Mouse (Mus musculus) spleen, postnatal 36 days (tissue): ENCODE measurements around the gene Ttc39a.
"Not testable (repeated sequence)": the region's sequence is repeated elsewhere in the genome, so short reads cannot be mapped to it uniquely, and the experiment has no call there.

ENCODE experiments used
- DNase-seq, 2 experiments: peaks; one replicate each; pipeline ENCODE4 v3.0.0; 2022; ENCODE audit warnings: low spot score in 2 of 2, mixed read lengths in 1 of 2

Ttc39a gene

DNA sequence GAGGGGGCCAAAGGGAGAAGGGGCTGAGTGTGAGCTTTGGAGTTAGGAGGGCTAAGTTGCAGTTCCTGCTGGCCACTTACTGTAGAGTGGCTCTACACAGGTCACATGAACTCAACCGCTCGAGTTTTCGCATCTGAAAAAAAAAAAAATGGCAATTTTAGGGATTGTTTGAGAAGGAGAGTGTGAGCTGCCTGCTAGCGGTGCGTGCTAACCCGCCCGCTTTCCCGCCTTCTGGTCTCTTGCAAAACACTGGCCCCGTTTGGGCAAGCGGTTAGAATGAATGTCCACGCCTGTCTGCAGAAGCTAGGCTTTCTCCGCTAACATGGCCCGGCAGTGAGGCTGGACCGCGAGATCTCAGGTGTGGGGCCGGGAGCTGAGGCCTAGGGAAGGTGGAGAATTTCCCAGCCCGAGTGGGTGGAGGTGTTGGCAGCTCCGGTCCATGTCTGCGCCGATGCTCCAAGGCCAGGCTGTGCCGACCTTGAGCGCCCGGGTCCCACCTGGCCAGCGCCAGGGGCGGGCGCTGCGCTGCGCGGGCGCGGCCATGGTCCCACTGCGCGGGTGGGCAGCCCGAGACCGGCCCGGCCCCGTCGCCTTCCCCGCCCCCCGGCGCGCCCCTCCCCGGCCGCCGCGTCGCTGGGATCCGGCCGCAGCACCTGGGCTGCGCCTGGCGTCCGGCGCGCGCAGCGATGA is at the start of gene Ttc39a:
Gene Ttc39a (plus strand): TSS at position 138 of the 690 bp plus-strand sequence.
- DNase-seq, result no peak

DNA sequence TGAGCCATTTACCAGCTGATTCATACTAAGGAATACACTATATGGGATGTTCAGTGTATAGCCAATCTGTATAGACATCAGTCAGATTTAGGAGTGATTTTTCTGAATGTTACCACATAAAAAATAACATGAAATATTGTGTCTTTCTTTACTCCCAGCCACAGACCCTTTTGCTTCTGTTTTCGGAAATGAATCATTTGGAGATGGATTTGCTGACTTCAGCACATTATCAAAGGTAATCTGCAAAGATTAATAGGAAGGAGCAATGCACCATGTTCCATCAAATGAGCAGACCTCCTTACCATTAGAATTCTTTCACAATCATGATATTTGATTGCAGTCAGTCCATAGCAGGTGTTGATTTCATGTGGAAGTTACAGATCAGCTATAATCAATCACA is 28.3 kb upstream of the Ttc39a start:
- DNase-seq, result no peak

DNA sequence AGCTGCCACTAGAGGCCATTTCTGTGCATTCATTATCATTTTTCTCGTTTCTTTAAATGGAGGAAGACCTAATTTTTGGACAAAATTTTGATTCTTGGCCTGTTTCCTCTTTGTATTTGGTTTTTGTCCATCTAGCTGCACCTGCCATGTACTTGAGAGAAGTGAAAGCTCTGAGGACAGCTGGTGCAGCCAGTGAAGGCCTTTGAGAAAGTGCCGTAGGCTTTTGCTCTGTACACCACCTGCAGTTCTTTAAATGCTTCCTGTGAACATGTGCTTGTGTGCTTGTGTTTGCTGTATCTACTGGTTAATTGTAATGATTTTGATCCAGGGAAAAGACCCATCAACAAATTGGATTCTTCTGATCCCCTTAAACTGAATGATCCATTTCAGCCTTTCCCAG is 24.0 kb upstream of the Ttc39a start:
- peak; percentile 24 to 36 for DNase-seq

DNA sequence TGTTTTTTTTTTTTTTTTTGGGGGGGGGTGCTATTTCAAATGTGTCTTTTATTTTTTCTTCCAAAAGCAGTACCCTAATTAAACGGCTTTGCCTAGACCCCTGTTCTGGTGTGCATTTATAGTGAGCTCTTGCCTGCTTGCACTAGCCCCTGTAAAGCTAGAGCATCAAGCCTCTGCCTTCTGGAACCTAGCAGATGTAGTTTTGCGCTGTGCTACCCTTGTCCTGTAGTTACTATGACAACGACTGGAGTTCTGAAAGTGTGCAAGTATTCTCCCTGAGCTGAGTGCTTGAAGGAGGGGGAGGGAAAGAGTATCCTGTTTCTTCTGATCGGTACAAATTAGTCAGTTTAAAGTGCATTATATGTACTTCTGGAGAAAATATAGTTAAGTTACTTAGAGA is 20.8 kb upstream of the Ttc39a start:
- DNase-seq, result no peak

DNA sequence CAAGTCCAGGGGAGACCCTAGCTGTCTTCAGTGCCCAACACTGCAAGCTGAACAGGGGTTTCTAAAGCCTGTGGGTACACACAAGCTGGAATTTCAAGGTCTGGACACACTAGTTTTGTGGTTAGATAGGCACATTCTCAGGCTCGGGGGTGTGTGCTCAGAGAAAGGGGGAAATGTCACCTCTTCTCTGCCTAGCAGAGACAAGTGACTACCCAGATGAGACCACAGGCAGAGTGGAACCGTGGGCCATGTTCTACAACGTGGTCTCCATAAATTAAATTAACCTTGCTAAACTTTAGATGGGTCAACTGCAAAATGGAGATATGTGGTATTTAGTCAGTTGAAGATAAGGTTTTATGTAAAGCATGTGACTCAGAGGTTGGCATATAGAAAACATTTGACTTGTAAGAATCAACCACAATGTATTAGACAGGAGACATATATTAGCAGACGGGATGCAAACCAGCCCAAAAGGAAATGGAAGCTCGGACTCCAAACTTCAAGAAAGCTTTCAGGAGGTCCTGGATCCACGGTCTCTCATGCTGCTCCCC is 13.1 kb upstream of the Ttc39a start:
- DNase-seq, result no peak

DNA sequence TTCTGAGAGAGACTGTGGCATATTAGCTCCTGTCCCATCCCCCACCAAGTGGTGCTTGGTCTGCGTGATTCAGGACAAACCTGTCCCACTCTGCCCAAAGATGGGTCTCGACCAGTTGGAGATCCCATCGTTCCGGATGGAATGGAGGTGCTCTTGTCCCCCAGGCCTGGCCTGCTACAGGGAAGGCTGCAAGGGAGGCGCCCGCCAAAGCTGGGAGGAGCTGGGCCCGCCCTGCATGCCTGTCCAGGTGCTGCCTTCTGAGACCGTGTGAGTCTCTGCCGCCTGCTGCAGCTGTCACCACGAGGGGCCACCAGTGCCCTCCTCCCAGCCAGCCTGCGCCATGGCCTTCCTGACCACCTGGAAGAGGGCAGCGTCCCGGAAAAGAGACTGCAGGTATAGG is 12.5 kb upstream of the Ttc39a start:
- DNase-seq, result peak; percentile 30 to 32

DNA sequence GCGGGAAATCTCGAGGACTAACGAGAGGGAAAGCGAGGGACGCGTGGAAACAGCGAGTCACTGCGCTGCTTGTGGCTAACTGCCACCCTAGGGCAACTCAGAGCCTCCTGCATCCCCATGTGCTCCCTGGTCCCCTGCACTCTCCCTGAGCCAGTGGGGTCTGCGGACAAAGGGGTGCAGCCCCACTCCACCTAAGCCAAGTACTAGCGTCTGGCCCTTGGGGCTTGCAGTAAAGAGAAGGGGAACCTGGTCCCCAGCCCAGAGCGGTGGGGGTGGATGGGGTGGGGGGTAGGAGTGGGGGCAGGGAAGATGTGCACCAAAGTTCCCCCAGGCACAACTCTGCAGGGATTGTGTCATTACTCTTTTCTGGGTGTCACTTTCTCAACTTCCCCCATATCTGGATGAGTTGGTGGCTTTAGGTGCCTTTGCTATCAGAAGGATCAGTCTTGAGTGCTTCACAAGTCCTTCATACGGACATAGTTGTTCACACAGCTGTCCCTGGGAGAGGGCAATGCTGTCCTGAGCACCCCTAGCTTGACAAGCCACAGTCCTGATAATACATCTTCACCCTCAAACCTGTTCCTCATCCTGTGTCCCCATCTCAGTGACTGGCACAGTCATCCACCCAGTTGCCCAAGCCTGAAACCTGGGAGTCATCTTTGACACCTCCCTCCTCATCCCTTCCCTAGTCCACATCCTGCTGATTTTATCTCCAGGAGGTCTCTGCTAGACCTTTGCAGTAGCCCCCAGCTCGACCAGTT is 11.9 kb upstream of the Ttc39a start:
- DNase-seq, result no peak

DNA sequence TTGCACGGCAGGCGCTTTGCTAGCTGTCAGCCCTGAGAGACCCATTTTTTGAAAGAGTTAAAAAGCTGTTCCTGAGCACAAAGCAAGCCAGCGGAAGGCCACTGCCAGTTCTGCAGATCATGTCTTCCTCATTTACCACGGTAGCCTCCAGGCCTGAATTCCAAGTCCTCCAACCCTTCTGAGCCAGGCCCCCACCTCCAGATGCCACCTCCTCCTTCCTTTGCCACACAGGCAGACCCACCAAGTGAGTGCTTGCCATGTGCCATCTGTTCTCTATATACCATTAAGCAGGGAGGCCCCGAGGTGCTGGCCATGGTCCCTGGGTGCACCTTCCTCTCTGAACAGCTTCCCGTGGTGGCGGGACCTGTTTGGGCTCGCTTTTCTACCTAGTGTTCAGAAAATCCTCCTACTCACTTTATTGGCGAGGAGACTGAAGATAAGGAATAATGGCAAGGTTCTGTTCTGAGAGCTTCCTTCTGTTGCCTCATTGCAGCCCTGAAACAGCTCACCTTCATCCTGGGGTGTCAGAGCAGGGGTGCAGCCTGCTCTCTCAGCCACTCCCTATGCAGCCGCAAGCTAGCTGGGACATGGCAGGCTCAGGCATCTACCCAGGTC is 6.0 kb upstream of the Ttc39a start:
- no peak for DNase-seq

DNA sequence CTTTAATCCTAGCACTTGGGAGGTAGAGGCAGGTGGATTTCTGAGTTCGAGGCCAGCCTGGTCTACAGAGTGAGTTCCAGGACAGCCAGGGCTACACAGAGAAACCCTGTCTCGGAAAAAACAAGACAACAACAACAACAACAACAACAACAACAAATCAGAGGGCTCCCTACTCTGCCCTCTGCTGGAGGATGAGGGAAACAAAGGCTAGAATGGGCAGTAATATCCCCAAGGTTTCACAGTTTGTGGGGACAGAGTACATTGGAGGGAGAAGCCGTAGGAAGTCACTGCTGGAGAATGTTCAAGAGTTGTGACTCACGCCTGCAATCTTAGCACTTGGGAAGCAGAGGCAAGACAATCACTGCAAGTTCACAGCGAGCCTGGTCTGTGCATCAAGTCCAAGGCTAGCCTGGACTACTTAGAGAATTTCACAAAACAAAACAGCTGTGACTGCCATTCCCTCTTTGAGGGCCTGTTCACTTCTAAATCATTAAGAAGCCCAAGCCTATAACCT is 5.2 kb upstream of the Ttc39a start:
- no peak for DNase-seq

DNA sequence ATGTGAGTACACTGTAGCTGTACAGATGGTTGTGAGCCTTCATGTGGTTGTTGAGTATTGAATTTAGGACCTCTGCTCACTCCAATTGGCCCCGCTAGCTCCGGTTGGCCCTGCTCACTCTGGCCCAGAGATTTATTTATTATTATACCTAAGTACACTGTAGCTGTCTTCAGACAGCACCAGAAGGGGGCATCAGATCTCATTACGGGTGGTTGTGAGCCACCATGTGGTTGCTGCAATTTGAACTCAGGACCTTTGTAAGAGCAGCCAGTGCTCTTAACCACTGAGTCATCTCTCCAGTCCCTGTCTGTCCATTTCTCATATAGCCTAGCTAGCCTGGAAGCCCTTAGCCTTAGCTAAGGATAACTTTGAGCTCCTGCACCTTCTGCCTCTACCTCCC is 1.5 kb upstream of the Ttc39a start:
- DNase-seq, result not testable (repeated sequence)

DNA sequence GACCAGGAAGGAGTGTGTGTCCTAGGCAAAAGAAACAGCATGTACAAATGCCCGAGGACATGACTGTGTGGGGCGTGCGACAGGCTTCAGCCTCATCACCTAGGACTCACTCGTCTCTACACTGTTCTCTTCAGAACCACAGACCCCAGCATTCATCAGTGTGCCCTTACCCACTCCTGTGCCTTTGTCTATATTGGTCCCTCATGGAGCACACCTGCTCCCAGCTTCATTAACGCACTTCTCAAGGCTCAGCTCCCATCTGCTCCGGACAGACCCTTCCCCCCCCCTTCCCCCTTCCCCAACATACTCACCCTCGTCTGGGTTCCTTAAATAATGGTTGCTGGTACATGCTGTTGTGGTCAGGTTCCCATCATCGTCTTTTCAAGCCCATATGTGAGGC is 1.0 kb upstream of the Ttc39a start:
- DNase-seq, result no peak

DNA sequence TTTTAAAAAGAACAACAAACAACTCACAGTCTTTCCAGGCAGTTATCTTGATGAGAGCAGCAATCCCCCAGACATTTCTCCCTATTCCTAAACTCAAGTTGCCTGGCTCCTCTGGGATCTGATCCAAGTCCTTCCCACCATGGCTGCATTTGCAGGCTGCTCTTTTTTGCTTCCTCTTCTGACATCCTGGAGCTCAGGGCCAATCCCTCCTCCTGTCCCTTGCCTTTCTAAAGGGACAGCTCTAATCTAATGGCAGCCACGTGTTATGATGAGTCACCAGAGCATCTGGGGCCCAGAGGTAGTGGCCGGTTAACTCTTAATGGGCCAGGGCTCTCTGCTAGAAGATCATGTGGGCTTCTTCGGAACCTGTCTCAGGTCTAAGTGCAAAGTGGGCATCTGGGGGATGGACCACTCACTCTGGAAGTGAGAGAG is 353 bp upstream of the Ttc39a start:
- peak; percentile 52 to 62 for DNase-seq

DNA sequence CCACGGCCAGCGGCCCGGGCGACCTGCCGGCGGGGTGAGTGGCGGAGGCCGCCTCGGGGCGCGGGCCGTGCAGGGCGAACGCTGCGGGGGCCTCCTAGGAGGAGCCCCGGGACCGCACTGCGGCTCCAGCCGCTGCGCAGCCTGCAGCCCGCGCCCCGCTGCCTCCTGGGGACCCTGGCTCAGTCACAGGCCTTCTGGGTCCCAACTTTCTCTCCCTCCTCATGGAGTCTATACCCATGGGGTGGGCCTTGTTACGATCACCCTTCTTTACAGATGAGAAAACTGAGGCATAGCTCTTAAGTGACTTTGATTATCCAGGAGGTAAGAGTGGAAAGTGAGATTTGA is 725 bp downstream of the Ttc39a start:
- no peak for DNase-seq

DNA sequence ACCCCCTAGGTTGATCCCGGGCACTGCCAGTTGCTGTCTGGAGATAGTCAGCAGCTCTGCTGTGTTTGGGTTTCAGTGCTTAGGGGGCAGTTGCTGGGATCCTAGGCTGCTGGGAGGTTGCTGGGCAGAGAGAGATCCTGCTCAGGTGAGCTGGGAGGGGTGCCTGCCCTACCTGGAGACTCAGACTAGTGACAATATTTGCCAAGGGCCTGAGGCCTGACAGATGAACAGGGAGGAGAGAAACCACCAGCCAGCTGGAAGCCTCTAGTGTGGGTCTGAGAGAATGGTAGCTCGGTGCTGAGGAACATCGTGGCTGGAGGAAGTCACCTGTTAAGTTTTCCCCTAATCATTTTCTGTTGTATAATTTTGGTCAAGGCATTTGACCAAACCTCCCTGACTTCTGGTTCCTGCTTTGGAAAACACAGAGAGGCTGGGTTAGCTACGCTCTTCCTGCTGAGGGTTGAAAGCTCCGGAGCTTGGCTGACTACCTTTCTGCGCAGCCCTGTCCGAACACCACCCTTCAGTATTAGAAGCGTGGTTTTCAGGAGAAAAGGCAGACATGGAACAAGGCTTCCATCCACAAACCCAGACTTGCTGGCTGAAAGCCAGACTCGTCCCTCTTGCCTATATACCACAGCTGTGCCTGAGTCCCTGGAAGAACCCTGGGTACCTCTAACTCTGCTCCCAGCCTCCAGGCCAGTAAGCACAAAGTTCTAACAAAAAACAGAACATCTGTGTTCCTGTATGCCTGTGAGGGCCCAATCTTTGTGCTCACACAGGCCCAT is 1.5 kb downstream of the Ttc39a start:
- DNase-seq, result no peak

DNA sequence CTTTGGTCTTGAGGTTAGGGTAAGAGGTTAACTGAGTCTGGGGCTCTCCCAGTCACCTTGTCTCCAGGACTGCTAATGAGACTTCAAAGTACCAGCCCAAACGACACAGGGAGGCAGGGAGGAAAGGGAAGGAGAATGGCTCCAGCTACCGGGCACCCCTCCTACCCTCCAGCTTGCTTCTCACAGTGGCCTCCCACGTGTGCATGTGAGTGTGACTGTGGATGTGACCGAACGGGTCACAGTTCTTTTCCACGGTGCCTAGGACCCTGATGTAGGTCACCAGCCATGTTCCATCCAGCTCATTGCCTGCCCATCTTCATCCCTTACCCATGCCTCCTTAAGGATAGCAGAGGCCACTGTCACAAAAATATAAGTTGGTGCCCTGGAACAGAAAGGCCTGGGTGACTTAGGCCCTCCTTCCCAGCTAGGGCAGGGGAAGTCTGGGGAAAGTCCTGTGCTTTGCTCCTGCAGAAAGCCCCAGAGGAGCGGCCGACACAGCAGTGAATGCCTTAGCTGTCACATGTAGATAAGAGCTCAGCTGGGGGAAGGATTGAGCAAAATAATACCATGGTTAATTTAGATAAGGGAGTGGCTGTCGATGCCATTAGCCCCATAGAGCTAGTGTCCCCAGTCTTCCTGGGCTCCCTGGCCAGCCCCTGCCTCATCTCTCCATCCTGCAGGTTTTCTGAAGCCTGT is 4.4 kb downstream of the Ttc39a start:
- peak; percentile 28 to 50 for DNase-seq

DNA sequence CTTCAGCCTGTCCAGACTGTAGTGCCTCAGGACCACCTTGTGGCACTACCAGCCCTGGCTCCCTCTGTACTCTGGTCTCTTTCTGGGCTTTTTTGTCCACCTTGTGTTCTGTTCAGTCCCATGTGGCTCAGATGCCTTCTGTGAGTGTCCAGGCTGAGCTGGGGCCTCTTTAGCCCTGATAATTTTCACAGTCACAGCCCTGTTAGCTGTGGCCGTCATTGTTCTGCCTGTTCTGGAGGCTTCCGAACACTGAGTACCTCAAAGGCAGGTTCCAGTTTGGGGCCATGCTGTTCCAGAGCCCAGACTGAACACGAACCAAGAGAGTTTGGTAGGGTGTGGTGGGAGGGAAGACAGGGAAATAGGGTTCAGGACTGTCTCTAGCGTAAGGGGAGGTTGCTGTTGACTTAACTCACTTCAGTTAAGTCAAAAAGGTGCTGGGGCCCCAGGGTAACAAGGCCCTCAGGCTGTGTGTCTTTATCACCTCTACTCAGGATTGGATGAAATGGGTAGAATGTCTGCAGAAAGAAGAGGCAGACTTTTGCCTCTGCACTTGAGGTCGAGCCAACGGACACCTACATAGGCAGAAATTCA is 5.0 kb downstream of the Ttc39a start:
- DNase-seq, result no peak

DNA sequence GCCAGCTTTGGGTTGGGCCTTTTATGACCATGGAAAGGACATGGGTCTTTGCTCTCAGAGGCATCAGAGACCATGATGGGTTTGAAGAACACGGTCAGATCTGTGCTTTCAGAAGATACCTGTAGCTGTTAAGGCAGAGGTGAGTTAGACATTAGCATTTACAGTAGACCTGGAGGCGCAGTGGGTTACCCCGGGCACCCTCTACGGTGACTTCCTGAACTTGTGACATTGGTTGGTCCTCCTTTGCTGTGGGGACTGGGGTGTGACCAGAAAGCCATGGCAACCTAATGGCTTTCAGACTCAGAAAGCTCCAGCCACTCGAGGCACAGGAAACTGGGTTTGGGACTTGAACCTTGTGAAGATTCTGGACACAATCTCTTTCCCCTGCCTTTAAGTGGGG is 5.8 kb downstream of the Ttc39a start:
- no peak for DNase-seq

DNA sequence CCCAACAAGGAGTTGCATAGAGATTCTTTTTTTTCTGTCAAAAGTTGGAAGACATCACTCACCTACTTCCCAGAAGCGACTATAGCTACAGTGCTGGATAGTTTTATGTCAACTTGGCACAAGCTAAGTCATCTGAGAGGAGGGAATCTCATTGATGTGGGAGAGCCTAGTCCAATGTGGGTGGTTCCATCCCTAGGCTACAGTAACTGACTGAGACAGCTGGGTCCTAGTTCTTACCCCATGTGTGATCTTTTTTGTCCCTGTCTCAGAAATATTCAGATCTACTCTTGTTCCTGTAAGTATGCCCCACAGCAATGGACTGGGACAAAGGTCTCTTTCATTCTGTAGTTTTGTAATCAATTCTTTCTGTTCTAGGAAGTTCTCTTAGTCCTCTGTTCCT is 11.6 kb downstream of the Ttc39a start:
- no peak for DNase-seq

DNA sequence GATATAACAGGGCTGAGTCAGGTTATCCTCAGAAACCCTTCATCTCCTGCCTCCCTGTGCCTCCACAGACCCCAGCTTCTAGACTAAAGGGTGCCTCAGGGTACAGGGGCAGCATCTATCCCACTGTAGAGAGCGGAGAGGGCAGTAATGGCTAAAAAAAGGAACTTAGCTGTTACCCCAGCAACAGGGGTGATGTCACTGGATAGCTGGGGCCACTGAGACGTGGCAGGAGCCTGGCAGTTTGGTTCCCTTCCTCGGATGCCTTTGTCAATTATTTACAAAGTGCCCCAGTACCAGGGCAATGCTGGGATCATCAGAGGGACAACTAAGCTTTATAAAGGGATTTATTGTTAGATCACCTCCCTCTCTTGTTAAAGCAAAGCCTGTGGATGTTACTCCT is 12.6 kb downstream of the Ttc39a start:
- DNase-seq, result peak in 1 of 2 experiments; percentile 34

DNA sequence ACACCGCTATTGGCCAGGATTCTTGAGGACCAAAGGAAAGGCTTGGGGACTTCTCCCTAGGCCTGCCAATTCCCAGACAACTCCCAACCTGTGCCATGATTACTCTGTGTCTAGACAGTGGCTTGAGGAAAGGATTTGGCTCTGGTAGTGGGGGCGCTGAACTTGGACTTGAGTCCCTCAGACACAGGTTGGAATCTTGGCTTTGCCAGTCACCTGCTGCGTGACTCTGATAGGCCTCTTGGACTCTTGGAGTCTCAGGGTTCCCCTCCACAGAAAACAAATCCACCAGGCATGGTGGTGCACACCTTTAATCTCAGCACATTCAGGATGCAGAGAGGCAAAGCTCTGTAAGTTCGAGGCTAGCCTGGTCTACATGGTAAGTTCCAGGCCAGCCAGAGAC is 13.1 kb downstream of the Ttc39a start:
- no peak for DNase-seq
